Mouse (Mus musculus): ENCODE results near the gene Rab3il1. TPM values are rescaled to one million over a fixed set of nuclear protein-coding genes. Genes with fewer than 3 reads are reported as not detected.

Rab3il1 gene
- total and polyA plus RNA-seq, 3 experiments = 1.0 to 1.4 TPM; not detected in 1

- Histone ChIP-seq H3K27me3 (ENCODE audit: control insufficient read depth in 1 of 2, insufficient read depth in 2 of 2, low read length in 2 of 2) (peaks cover 0 to 4% of the 10 kb centered on the region in 2 experiments; a peak in 1 of 4 replicates), H3K4me1 (ENCODE audit: control insufficient read depth in 1 of 2, insufficient read depth in 2 of 2, low read length in 2 of 2) (peaks cover 17 to 28% of the 10 kb centered on the region in 2 experiments), H3K9me3 (replicated peaks; ENCODE audit: insufficient read depth, low read length) (no peaks in the 10 kb centered on the region), H3K36me3 (ENCODE audit: control insufficient read depth in 1 of 2, insufficient read depth in 2 of 2, low read length in 2 of 2) (peaks cover 0 to 18% of the 10 kb centered on the region in 2 experiments; a peak in 2 of 4 replicates), H3K79me2 (ENCODE audit: control insufficient read depth, insufficient read depth, low read length, poor library complexity) (no peaks in the 10 kb centered on the region), H3K4me3 (ENCODE audit: control insufficient read depth in 1 of 2, insufficient read depth in 1 of 2, low read depth in 2 of 2, low read length in 2 of 2) (no peak overlapping the region), H3K27ac (ENCODE audit: control insufficient read depth, low read depth, low read length) (no peak overlapping the region), H3K9ac (ENCODE audit: control insufficient read depth, low read depth, low read length, poor library complexity, severe bottlenecking) (no peak overlapping the region)
- no peak for DNase-seq (ENCODE audit: low read depth, low spot score)
- TF ChIP-seq CTCF (IDR thresholded peaks at IDR 0.05 in 2 of 3, conservative IDR thresholded peaks at IDR 0.05 in 1 of 3; ENCODE audit: control insufficient read depth in 1 of 3, insufficient read depth in 1 of 3, low read depth in 2 of 3, low read length in 3 of 3, poor library complexity in 1 of 3, severe bottlenecking in 1 of 3) (no peak), GATA1 (IDR thresholded peaks at IDR 0.05; ENCODE audit: low read depth, low read length) (no peak), MYC (IDR thresholded peaks at IDR 0.05; ENCODE audit: low read depth, low read length) (no peak), TBP (IDR thresholded peaks at IDR 0.05; ENCODE audit: low read depth, low read length) (no peak), CHD1 (IDR thresholded peaks at IDR 0.05; ENCODE audit: low read depth, low read length) (no peak), POLR2AphosphoS2 (IDR thresholded peaks at IDR 0.05; ENCODE audit: low read length) (no peak), MYB (IDR thresholded peaks at IDR 0.05; ENCODE audit: low read depth, low read length) (no peak), SMC3 (IDR thresholded peaks at IDR 0.05; ENCODE audit: low read depth, low read length) (no peak), UBTF (IDR thresholded peaks at IDR 0.05; ENCODE audit: borderline replicate concordance, insufficient read depth, low read depth, low read length) (no peak)
Observed at GRCm38 (mm10) chr19:10042816-10043215, 41.3 kb downstream of the Rab3il1 start.

- no peaks in the 10 kb centered on the region for H3K79me2 ChIP-seq (ENCODE audit: control insufficient read depth, insufficient read depth, low read length, poor library complexity)
- H3K4me1 ChIP-seq (ENCODE audit: control insufficient read depth in 1 of 2, insufficient read depth in 2 of 2, low read length in 2 of 2) = peaks cover 17 to 28% of the 10 kb centered on the region in 2 experiments
- H3K4me3 ChIP-seq (ENCODE audit: control insufficient read depth in 1 of 2, insufficient read depth in 1 of 2, low read depth in 2 of 2, low read length in 2 of 2) = no peak overlapping the region
- H3K27me3 ChIP-seq (ENCODE audit: control insufficient read depth in 1 of 2, insufficient read depth in 2 of 2, low read length in 2 of 2) = peaks cover 0 to 4% of the 10 kb centered on the region in 2 experiments; a peak in 1 of 4 replicates
- peaks cover 0 to 18% of the 10 kb centered on the region in 2 experiments; a peak in 2 of 4 replicates for H3K36me3 ChIP-seq (ENCODE audit: control insufficient read depth in 1 of 2, insufficient read depth in 2 of 2, low read length in 2 of 2)
- DNase-seq (ENCODE audit: low read depth, low spot score) = no peak
- H3K27ac ChIP-seq (ENCODE audit: control insufficient read depth, low read depth, low read length) = no peak overlapping the region
- H3K9ac ChIP-seq (ENCODE audit: control insufficient read depth, low read depth, low read length, poor library complexity, severe bottlenecking) = no peak overlapping the region
- H3K9me3 ChIP-seq (replicated peaks; ENCODE audit: insufficient read depth, low read length) = no peaks in the 10 kb centered on the region
- TF ChIP-seq MYB (IDR thresholded peaks at IDR 0.05; ENCODE audit: low read depth, low read length) (no peak), GABPA (IDR thresholded peaks at IDR 0.05; ENCODE audit: low read depth, low read length) (no peak), ZNF384 (IDR thresholded peaks at IDR 0.05; ENCODE audit: low read depth, low read length) (no peak), RAD21 (IDR thresholded peaks at IDR 0.05; ENCODE audit: low read depth, low read length) (no peak), MEF2A (IDR thresholded peaks at IDR 0.05; ENCODE audit: extremely low read depth, insufficient replicate concordance, low read depth, low read length, poor library complexity, severe bottlenecking) (no peak), MXI1 (IDR thresholded peaks at IDR 0.05; ENCODE audit: low read depth, low read length) (no peak), CHD2 (IDR thresholded peaks at IDR 0.05; ENCODE audit: low read length) (no peak), NRF1 (IDR thresholded peaks at IDR 0.05; ENCODE audit: insufficient read depth, low read depth, low read length, poor library complexity, severe bottlenecking) (no peak), TBP (IDR thresholded peaks at IDR 0.05; ENCODE audit: low read depth, low read length) (no peak), TAL1 (IDR thresholded peaks at IDR 0.05; ENCODE audit: low read length) (no peak), CTCF (IDR thresholded peaks at IDR 0.05 in 2 of 3, conservative IDR thresholded peaks at IDR 0.05 in 1 of 3; ENCODE audit: control insufficient read depth in 1 of 3, insufficient read depth in 1 of 3, low read depth in 2 of 3, low read length in 3 of 3, poor library complexity in 1 of 3, severe bottlenecking in 1 of 3) (no peak), ZMIZ1 (IDR thresholded peaks at IDR 0.05; ENCODE audit: low read depth, low read length) (no peak), E2F4 (IDR thresholded peaks at IDR 0.05; ENCODE audit: borderline replicate concordance, low read depth, low read length) (no peak), SMC3 (IDR thresholded peaks at IDR 0.05; ENCODE audit: low read depth, low read length) (no peak), MAFK (IDR thresholded peaks at IDR 0.05; ENCODE audit: borderline replicate concordance, low read depth, low read length) (no peak), GATA1 (IDR thresholded peaks at IDR 0.05; ENCODE audit: low read depth, low read length) (no peak)
Observed at GRCm38 (mm10) chr19:10043643-10044042, 42.2 kb downstream of the Rab3il1 start.

All from MEL (cell line).